Comparison of ENCODE assay signal across 8 mouse cellular contexts in genomic region chr2:157457100-157457806, GRCm38 (mm10). TPM values are rescaled to one million over a fixed set of nuclear protein-coding genes. Genes with fewer than 3 reads are reported as not detected.
DNase-seq lines count a peak whose midpoint lies in the region; ATAC-seq and TF ChIP-seq lines count a peak whose summit lies in the region.

No protein-coding gene starts in this region.

- peak; percentile 41; the same call in 1 of the 2 replicates for TF ChIP-seq POLR2A in brain, embryonic 14.5 days (IDR thresholded peaks at IDR 0.05; ENCODE audit: borderline replicate concordance, extremely low read depth, insufficient read depth, insufficient read length, poor library complexity, severe bottlenecking)

- DNase-seq in CD4-positive helper T cell, adult 2 months (ENCODE audit: low read depth, low spot score) = peak; percentile 90
- peak; percentile 94 for DNase-seq in brain, embryonic 14.5 days (ENCODE audit: low read depth)
- DNase-seq in liver = peak; percentile 84
- peak; percentile 77 to 89 for DNase-seq in monocyte, adult 2 months (ENCODE audit: low read depth in 1 of 2, low spot score in 2 of 2)
- DNase-seq in spleen, postnatal 14 days (ENCODE audit: low spot score in 2 of 2) = peak; percentile 68 to 82

- 1% methylated on average over 56 of the region's 56 CpGs for WGBS in heart, embryonic 12.5 days
- WGBS in kidney, embryonic 16.5 days = 1% methylated on average over 56 of the region's 56 CpGs

- H3K4me2 ChIP-seq in heart, embryonic 12.5 days = peak overlapping the region; percentile 83
- H3K4me2 ChIP-seq in kidney, embryonic 16.5 days (replicated peaks; ENCODE audit: low read depth, low read length) = peak overlapping the region; percentile 72

- H3K9ac ChIP-seq in heart, embryonic 12.5 days = peak overlapping the region; percentile 68
- peak overlapping the region; percentile 63 for H3K9ac ChIP-seq in kidney, embryonic 16.5 days (replicated peaks; ENCODE audit: low read length)

- peak; percentile 96 for TF ChIP-seq CTCF in brain, embryonic 14.5 days (IDR thresholded peaks at IDR 0.05; ENCODE audit: borderline replicate concordance, extremely low read depth, insufficient read depth, insufficient read length)

- peaks cover 31% of the 10 kb centered on the region for H3K27me3 ChIP-seq in erythroblast, embryonic 14.5 days (ENCODE audit: control insufficient read depth)
- no peaks in the 10 kb centered on the region for H3K27me3 ChIP-seq in heart, embryonic 12.5 days (replicated peaks)
- H3K27me3 ChIP-seq in kidney, embryonic 16.5 days (ENCODE audit: insufficient read depth, low read length) = no peaks in the 10 kb centered on the region

- H3K36me3 ChIP-seq in erythroblast, embryonic 14.5 days (ENCODE audit: control insufficient read depth) = no peaks in the 10 kb centered on the region
- H3K36me3 ChIP-seq in heart, embryonic 12.5 days = peaks cover 15% of the 10 kb centered on the region
- peaks cover 6% of the 10 kb centered on the region; the same call in 1 of the 2 replicates for H3K36me3 ChIP-seq in kidney, embryonic 16.5 days (ENCODE audit: insufficient read depth, low read length)

- peaks cover 18% of the 10 kb centered on the region for H3K4me1 ChIP-seq in erythroblast, embryonic 14.5 days (ENCODE audit: control insufficient read depth)
- H3K4me1 ChIP-seq in heart, embryonic 12.5 days (replicated peaks) = peaks cover 29% of the 10 kb centered on the region
- peaks cover 29% of the 10 kb centered on the region for H3K4me1 ChIP-seq in kidney, embryonic 16.5 days (ENCODE audit: insufficient read depth, low read length)

- H3K4me3 ChIP-seq in erythroblast, embryonic 14.5 days (replicated peaks) = peak overlapping the region; percentile 48
- peak overlapping the region; percentile 43 for H3K4me3 ChIP-seq in heart, embryonic 12.5 days
- peak overlapping the region; percentile 41 for H3K4me3 ChIP-seq in kidney, embryonic 16.5 days (ENCODE audit: low read length)

- 0 out of 2 replicates have a peak overlapping the region, but pooled peaks have one; percentile 11 for H3K27ac ChIP-seq in heart, embryonic 12.5 days (ENCODE audit: poor library complexity, severe bottlenecking)
- H3K27ac ChIP-seq in kidney, embryonic 16.5 days (ENCODE audit: low read length) = 0 out of 2 replicates have a peak overlapping the region, but pooled peaks have one; percentile 4

- H3K9me3 ChIP-seq in erythroblast, embryonic 14.5 days (ENCODE audit: control insufficient read depth, low read length) = no peaks in the 10 kb centered on the region
- no peaks in the 10 kb centered on the region for H3K9me3 ChIP-seq in heart, embryonic 12.5 days (replicated peaks)
- H3K9me3 ChIP-seq in kidney, embryonic 16.5 days (ENCODE audit: low read length) = no peaks in the 10 kb centered on the region

- peak; percentile 88 for ATAC-seq in heart, embryonic 12.5 days (ENCODE audit: insufficient number of reproducible peaks, low FRiP score)
- peak; percentile 90 for ATAC-seq in kidney, embryonic 16.5 days (ENCODE audit: low FRiP score, low TSS enrichment)

RNA-seq across cellular contexts. Expression of gene Src, which starts 39.0 kb away (rescaled TPM):
- 87.7 and 98.1 TPM in 2 replicates for polyA plus RNA-seq in brain, embryonic 14.5 days (2012; rRNA removed)
- polyA plus RNA-seq in erythroblast, embryonic 14.5 days (2012) = 0.08 and 0.09 TPM in 2 replicates
- 10.9 and 13.4 TPM in 2 replicates for polyA plus RNA-seq in heart, embryonic 12.5 days (2016; fragmentation: Nextera tagmentation; extraction: Ambion mirVana)
- polyA plus RNA-seq in kidney, embryonic 16.5 days (2015; fragmentation: Nextera tagmentation; extraction: Ambion mirVana) = 16.9 and 17.3 TPM in 2 replicates

Comparison
In these comparisons a context has a peak if more than half of its experiments do, and no peak if none do; other contexts are left out.
1. Peak in every context shown above with its lines: DNase-seq, ATAC-seq, H3K4me3 ChIP-seq and H3K27ac ChIP-seq.
2. RNA of gene Src, which starts 39.0 kb away (polyA plus RNA-seq): 87.7 to 98.1 TPM in brain, embryonic 14.5 days, 16.9 to 17.3 TPM in kidney, embryonic 16.5 days and 10.9 to 13.4 TPM in heart, embryonic 12.5 days; 0.08 to 0.09 TPM in erythroblast, embryonic 14.5 days; every median in the first group is over 10 times any median in the second.